Mouse (Mus musculus): ENCODE measurements around the gene Nprl2. TPM values are rescaled to one million over a fixed set of nuclear protein-coding genes. Genes with fewer than 3 reads are reported as not detected.
"Not testable (repeated sequence)": the region's sequence is repeated elsewhere in the genome, so short reads cannot be mapped to it uniquely, and the experiment has no call there.

The Nprl2 gene
- total and polyA plus RNA-seq, 2 experiments from 2014 or later: 22.5 to 56.4 TPM

GRCm38 (mm10) chr9:107555701-107556100, 13.7 kb downstream of the Nprl2 start:
- Histone ChIP-seq H3K36me3 (replicated peaks; ENCODE audit: control insufficient read depth, insufficient read depth, low read length) (peaks cover 39% of the 10 kb centered on the region), H3K4me2 (ENCODE audit: low read depth, low read length) (peak overlapping the region; percentile 86), H3K4me1 (ENCODE audit: control insufficient read depth, insufficient read depth) (peaks cover 33% of the 10 kb centered on the region), H3K9me3 (replicated peaks; ENCODE audit: control insufficient read depth, low read length) (no peaks in the 10 kb centered on the region), H3K9ac (replicated peaks; ENCODE audit: low read depth, low read length) (peak overlapping the region; percentile 89), H3K27me3 (ENCODE audit: control insufficient read depth, insufficient read depth, low read length) (0 out of 2 replicates have a peak, but pooled peaks cover under 1% of the 10 kb centered on the region), H3K27ac (ENCODE audit: low read depth) (peak overlapping the region; percentile 96), H3K4me3 (ENCODE audit: low read depth, low read length) (peak overlapping the region; percentile 70)
- no peak for ATAC-seq (ENCODE audit: insufficient read depth, low read depth)
- no peak for DNase-seq (ENCODE audit: low spot score)
- 3% methylated on average over 2 of the region's 2 CpGs for WGBS
- no peak for TF ChIP-seq CTCF (IDR thresholded peaks at IDR 0.05; ENCODE audit: low read depth)
- TF ChIP-seq EP300 (IDR thresholded peaks at IDR 0.05; ENCODE audit: low read depth): no peak

DNA sequence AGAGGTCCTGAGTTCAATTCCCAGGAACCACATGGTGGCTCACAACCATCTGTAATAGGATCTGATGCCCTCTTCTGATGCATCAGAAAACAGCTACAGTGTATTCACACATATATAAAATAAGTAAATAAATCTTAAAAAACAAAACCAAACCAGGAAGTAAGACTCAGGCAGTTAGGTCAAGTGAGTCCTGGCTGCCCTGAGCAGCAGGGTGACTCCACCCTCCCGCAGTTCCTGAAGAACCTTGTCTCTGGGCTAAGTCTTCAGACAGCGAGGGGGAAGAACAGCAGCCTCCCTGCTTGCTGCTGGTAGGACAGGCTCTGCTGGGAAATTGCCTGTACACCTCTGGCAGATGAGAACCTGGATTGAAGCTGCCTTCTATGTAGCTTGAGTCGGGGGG, 14.3 kb downstream of the Nprl2 start:
- Histone ChIP-seq H3K27me3 (ENCODE audit: control insufficient read depth, insufficient read depth, low read length) (no peaks in the 10 kb centered on the region), H3K9me3 (replicated peaks; ENCODE audit: control insufficient read depth, low read length) (no peaks in the 10 kb centered on the region), H3K4me2 (ENCODE audit: low read depth, low read length) (peak overlapping the region; percentile 86), H3K4me3 (ENCODE audit: low read depth, low read length) (peak overlapping the region; percentile 70), H3K27ac (ENCODE audit: low read depth) (peak overlapping the region; percentile 96; the same call in 1 of the 2 replicates), H3K36me3 (replicated peaks; ENCODE audit: control insufficient read depth, insufficient read depth, low read length) (peaks cover 45% of the 10 kb centered on the region), H3K9ac (replicated peaks; ENCODE audit: low read depth, low read length) (no peak overlapping the region), H3K4me1 (ENCODE audit: control insufficient read depth, insufficient read depth) (peaks cover 27% of the 10 kb centered on the region)
- 48% methylated on average over 3 of the region's 3 CpGs for WGBS
- TF ChIP-seq EP300 (IDR thresholded peaks at IDR 0.05; ENCODE audit: low read depth) (no peak), CTCF (IDR thresholded peaks at IDR 0.05; ENCODE audit: low read depth) (no peak)
- no peak for ATAC-seq (ENCODE audit: insufficient read depth, low read depth)
- DNase-seq (ENCODE audit: low spot score): no peak

- Histone ChIP-seq H3K9ac (replicated peaks; ENCODE audit: low read depth, low read length) (peak within 1 kb of the TSS; percentile 69), H3K27me3 (ENCODE audit: control insufficient read depth, insufficient read depth, low read length) (no peaks in the 10 kb centered on the region), H3K4me3 (ENCODE audit: low read depth, low read length) (peak within 1 kb of the TSS; percentile 69), H3K9me3 (replicated peaks; ENCODE audit: control insufficient read depth, low read length) (no peaks in the 10 kb centered on the region), H3K4me1 (ENCODE audit: control insufficient read depth, insufficient read depth) (peaks cover 14% of the 10 kb centered on the region), H3K36me3 (replicated peaks; ENCODE audit: control insufficient read depth, insufficient read depth, low read length) (peaks cover 49% of the 10 kb centered on the region), H3K4me2 (ENCODE audit: low read depth, low read length) (peak within 1 kb of the TSS; percentile 83), H3K27ac (ENCODE audit: low read depth) (peak within 1 kb of the TSS; percentile 79)
- 2% methylated on average over 41 of the region's 46 CpGs for WGBS
- no peak for TF ChIP-seq CTCF (IDR thresholded peaks at IDR 0.05; ENCODE audit: low read depth)
- no peak for TF ChIP-seq EP300 (IDR thresholded peaks at IDR 0.05; ENCODE audit: low read depth)
- DNase-seq (ENCODE audit: low spot score) (peak; percentile 97), ATAC-seq (ENCODE audit: insufficient read depth, low read depth) (peak; percentile 89)
Measured at GRCm38 (mm10) chr9:107563029-107563581, 21.1 kb downstream of the Nprl2 start, which contains the start of gene Tusc2. Gene Tusc2, plus strand, starts transcription at chr9:107563255.

DNA sequence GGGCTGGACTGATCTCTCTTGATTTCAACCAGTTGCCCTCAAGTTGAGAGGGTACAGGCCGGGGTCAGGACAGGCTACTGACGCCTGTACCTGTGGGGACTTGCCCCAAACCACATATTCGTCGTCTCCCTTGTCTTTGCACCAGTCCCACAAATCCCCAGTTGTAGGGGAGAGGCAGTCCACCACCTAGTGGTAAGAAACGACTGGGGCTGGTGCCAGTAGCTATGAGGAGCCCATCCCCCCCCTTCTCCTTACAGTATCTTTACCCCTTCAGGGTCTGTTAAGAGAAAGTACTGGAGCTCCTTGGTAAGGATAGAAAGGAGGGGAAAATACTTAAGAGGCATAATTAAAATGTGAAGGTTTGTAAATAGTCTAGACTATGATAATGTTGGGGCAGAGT, 23.5 kb downstream of the Nprl2 start:
- TF ChIP-seq CTCF (IDR thresholded peaks at IDR 0.05; ENCODE audit: low read depth): peak; percentile 34
- Histone ChIP-seq H3K4me1 (ENCODE audit: control insufficient read depth, insufficient read depth) (peaks cover 21% of the 10 kb centered on the region), H3K4me2 (ENCODE audit: low read depth, low read length) (peak overlapping the region; percentile 26), H3K36me3 (replicated peaks; ENCODE audit: control insufficient read depth, insufficient read depth, low read length) (peaks cover 25% of the 10 kb centered on the region), H3K27ac (ENCODE audit: low read depth) (peak overlapping the region; percentile 90), H3K4me3 (ENCODE audit: low read depth, low read length) (0 out of 2 replicates have a peak overlapping the region, but pooled peaks have one; percentile 5)
- not testable (repeated sequence) for H3K9me3 ChIP-seq (replicated peaks; ENCODE audit: control insufficient read depth, low read length); DNase-seq (ENCODE audit: low spot score); ATAC-seq (ENCODE audit: insufficient read depth, low read depth); H3K27me3 ChIP-seq (ENCODE audit: control insufficient read depth, insufficient read depth, low read length); H3K9ac ChIP-seq (replicated peaks; ENCODE audit: low read depth, low read length)
- WGBS: 52% methylated on average over 5 of the region's 5 CpGs

DNA sequence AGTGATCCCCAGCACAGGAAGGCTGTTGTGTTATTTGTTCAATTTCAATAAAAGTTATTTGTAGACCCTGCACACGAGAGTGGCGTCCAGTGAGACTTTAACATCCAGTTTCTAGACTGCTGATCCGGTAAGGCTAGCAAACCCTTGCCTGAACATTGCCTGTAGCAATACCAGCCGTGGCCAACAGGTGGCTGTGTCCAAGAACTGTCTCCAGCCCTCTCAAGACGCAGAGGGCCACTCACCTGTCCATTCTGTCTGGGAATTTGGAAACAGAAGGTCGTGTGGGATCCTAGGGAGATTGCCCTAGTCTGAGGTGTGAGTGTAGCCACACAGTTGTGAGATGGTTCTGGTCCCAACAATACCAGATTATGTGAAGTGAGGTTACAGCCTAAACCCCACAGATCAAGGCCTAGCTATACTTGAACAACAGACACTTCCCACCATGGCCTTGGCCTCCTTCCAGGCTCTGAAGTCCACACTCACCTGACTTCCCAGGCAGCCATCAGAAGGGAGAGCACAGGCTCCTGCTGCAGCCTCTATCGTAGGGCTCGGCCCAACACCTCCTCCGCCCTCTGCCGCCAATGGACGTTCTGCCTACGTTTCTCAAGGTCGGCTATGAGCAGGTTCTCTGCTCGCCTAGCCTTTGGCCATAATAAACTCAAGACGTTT, 24.1 kb downstream of the Nprl2 start:
- DNase-seq (ENCODE audit: low spot score): no peak

More for the DNA sequence above, 24.1 kb downstream of the Nprl2 start:
- ATAC-seq (ENCODE audit: insufficient read depth, low read depth): no peak
- peak overlapping the region; percentile 90 for H3K27ac ChIP-seq (ENCODE audit: low read depth)
- H3K36me3 ChIP-seq (replicated peaks; ENCODE audit: control insufficient read depth, insufficient read depth, low read length): peaks cover 19% of the 10 kb centered on the region
- H3K4me2 ChIP-seq (ENCODE audit: low read depth, low read length): peak overlapping the region; percentile 25; the same call in 1 of the 2 replicates
- TF ChIP-seq CTCF (IDR thresholded peaks at IDR 0.05; ENCODE audit: low read depth) (peak; percentile 74), EP300 (IDR thresholded peaks at IDR 0.05; ENCODE audit: low read depth) (no peak)
- 0 out of 2 replicates have a peak overlapping the region, but pooled peaks have one; percentile 5 for H3K4me3 ChIP-seq (ENCODE audit: low read depth, low read length)
- no peak overlapping the region for H3K9ac ChIP-seq (replicated peaks; ENCODE audit: low read depth, low read length)
- H3K4me1 ChIP-seq (ENCODE audit: control insufficient read depth, insufficient read depth): peaks cover 27% of the 10 kb centered on the region
- no peaks in the 10 kb centered on the region for H3K27me3 ChIP-seq (ENCODE audit: control insufficient read depth, insufficient read depth, low read length)
- H3K9me3 ChIP-seq (replicated peaks; ENCODE audit: control insufficient read depth, low read length): no peaks in the 10 kb centered on the region
- 42% methylated on average over 15 of the region's 15 CpGs for WGBS
